Mouse (Mus musculus): ENCODE data around the gene Olfr131. TPM values are rescaled to one million over a fixed set of nuclear protein-coding genes. Genes with fewer than 3 reads are reported as not detected.
"Not testable (repeated sequence)": the region's sequence is repeated elsewhere in the genome, so short reads cannot be mapped to it uniquely, and the experiment has no call there.

Olfr131 gene
- total RNA-seq (2014; rRNA removed): not detected in 2 replicates
- not detected in 2 replicates for polyA plus RNA-seq (2015; fragmentation: Nextera tagmentation; extraction: Ambion mirVana)

DNA sequence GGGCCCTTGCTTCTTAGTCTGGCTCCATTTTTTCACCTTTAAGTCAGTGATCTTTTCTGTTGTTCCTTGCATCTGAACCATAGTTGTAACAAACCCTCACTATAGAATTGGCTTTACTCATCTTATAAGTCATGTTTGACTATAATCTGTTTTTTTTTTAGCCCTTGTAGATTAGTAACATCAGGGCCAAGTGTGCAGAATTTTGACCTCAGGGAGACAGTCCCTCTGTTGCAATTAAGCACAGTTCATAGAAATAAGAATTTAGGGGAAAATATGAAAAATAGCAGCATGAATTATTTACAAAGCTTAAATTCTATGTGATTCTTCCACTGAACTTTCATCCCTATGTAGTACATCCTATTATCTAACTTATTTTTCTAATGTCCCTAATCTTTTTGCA is at the start of gene Olfr131:
Gene Olfr131 (minus strand): TSS at position 101 of the 400 bp plus-strand sequence.
- no peak for ATAC-seq
- H3K27ac ChIP-seq: no peak within 1 kb of the TSS
- H3K27me3 ChIP-seq (ENCODE audit: insufficient read depth, low read length): no peaks in the 10 kb centered on the region
- H3K9ac ChIP-seq (replicated peaks; ENCODE audit: low read length): no peak within 1 kb of the TSS
- H3K4me2 ChIP-seq (ENCODE audit: low read depth, low read length): no peak within 1 kb of the TSS
- H3K36me3 ChIP-seq (ENCODE audit: insufficient read depth, low read length): no peaks in the 10 kb centered on the region
- H3K4me3 ChIP-seq (ENCODE audit: low read length): no peak within 1 kb of the TSS
- H3K4me1 ChIP-seq (ENCODE audit: insufficient read depth, low read length): no peaks in the 10 kb centered on the region
- no peaks in the 10 kb centered on the region for H3K9me3 ChIP-seq (ENCODE audit: low read length)
- TF ChIP-seq CTCF (IDR thresholded peaks at IDR 0.05; ENCODE audit: low read depth): no peak
- no peak for DNase-seq (ENCODE audit: low spot score)

DNA sequence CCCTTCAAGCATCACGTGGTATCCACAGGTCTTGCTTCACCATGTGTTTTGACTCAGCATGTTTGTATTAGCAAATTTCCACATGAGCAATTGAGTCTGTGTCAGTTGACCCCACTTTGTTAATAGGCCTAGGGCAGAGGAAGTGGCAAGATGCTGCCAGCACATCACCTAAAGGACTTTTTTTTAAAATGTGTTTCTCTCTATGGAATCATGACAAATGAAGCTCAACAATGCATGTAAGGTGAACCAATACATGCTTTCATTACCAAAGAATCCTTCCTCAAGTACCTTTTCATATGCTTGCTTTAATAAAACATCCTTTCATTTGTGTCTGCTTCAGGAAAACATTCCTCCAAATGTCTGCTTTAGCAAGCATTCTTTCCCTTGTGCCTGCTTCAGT is 45.9 kb upstream of the Olfr131 start, which contains the start of gene Olfr132:
Gene Olfr132 (minus strand): TSS at position 101 of the 400 bp plus-strand sequence.
- 63% methylated on average over 1 of the region's 1 CpGs for WGBS
- Histone ChIP-seq H3K36me3 (ENCODE audit: insufficient read depth, low read length) (no peaks in the 10 kb centered on the region), H3K9ac (replicated peaks; ENCODE audit: low read length) (no peak within 1 kb of the TSS), H3K4me1 (ENCODE audit: insufficient read depth, low read length) (no peaks in the 10 kb centered on the region), H3K9me3 (ENCODE audit: low read length) (no peaks in the 10 kb centered on the region), H3K27me3 (ENCODE audit: insufficient read depth, low read length) (no peaks in the 10 kb centered on the region), H3K27ac (no peak within 1 kb of the TSS), H3K4me3 (ENCODE audit: low read length) (no peak within 1 kb of the TSS), H3K4me2 (ENCODE audit: low read depth, low read length) (no peak within 1 kb of the TSS)
- no peak for ATAC-seq
- DNase-seq (ENCODE audit: low spot score): no peak
- no peak for TF ChIP-seq CTCF (IDR thresholded peaks at IDR 0.05; ENCODE audit: low read depth)

DNA sequence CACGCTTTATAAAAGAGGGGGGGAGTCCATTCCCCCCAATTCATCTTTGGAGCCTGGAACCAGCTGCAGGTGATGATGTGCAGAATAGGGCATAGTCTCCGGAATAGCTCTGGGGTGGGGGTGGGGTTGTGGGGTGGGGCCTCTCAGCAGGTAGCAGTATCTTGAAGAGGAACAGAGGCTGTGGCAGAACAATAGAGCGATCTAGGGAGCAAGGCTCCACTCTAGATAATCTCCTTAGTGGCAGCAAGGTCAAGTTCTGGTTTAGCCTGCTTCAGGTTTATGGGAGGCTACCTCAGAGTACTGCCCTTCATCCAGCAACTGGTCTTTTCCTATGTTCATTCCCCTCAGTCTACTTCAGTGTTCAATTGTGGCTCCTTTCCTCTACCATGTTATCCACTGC is 36.9 kb upstream of the Olfr131 start:
- not testable (repeated sequence) for ATAC-seq; H3K9me3 ChIP-seq (ENCODE audit: low read length); H3K27me3 ChIP-seq (ENCODE audit: insufficient read depth, low read length); H3K27ac ChIP-seq; H3K9ac ChIP-seq (replicated peaks; ENCODE audit: low read length); H3K4me2 ChIP-seq (ENCODE audit: low read depth, low read length); H3K36me3 ChIP-seq (ENCODE audit: insufficient read depth, low read length); H3K4me3 ChIP-seq (ENCODE audit: low read length); DNase-seq (ENCODE audit: low spot score); H3K4me1 ChIP-seq (ENCODE audit: insufficient read depth, low read length)
- 62% methylated on average over 3 of the region's 3 CpGs for WGBS

GRCm38 (mm10) chr17:38124199-38124598 is 35.7 kb upstream of the Olfr131 start:
- not testable (repeated sequence) for DNase-seq (ENCODE audit: low spot score); H3K36me3 ChIP-seq (ENCODE audit: insufficient read depth, low read length); H3K27ac ChIP-seq; H3K4me2 ChIP-seq (ENCODE audit: low read depth, low read length); H3K9ac ChIP-seq (replicated peaks; ENCODE audit: low read length); H3K9me3 ChIP-seq (ENCODE audit: low read length); ATAC-seq; H3K4me1 ChIP-seq (ENCODE audit: insufficient read depth, low read length); H3K27me3 ChIP-seq (ENCODE audit: insufficient read depth, low read length); H3K4me3 ChIP-seq (ENCODE audit: low read length)
- 89% methylated on average over 1 of the region's 1 CpGs for WGBS

DNA sequence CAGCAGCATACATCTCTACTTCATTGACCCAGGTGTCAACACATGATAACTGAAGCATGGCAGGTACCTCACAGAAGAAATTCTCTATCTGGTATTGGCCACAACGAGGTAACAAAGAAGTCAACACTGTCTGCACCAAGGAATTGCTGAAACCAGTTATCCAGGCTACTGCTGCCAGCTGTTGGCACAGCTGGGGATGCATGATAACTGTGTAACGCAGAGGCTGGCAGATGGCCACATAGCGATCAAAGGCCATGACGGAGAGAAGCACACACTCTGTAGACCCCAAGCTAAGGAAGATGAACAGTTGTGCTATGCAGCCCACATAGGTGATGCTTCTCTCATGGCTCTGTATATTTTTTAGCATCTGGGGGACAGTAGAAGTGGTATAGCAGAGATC is 6.1 kb downstream of the Olfr131 start:
- no peaks in the 10 kb centered on the region for H3K27me3 ChIP-seq (ENCODE audit: insufficient read depth, low read length)
- H3K4me3 ChIP-seq (ENCODE audit: low read length): no peak overlapping the region
- no peak for ATAC-seq
- no peaks in the 10 kb centered on the region for H3K36me3 ChIP-seq (ENCODE audit: insufficient read depth, low read length)
- no peak overlapping the region for H3K27ac ChIP-seq
- no peak for DNase-seq (ENCODE audit: low spot score)
- WGBS: 86% methylated on average over 4 of the region's 4 CpGs
- no peak for TF ChIP-seq CTCF (IDR thresholded peaks at IDR 0.05; ENCODE audit: low read depth)
- H3K4me1 ChIP-seq (ENCODE audit: insufficient read depth, low read length): no peaks in the 10 kb centered on the region
- H3K9me3 ChIP-seq (ENCODE audit: low read length): no peaks in the 10 kb centered on the region
- H3K4me2 ChIP-seq (ENCODE audit: low read depth, low read length): no peak overlapping the region
- no peak overlapping the region for H3K9ac ChIP-seq (replicated peaks; ENCODE audit: low read length)

- Histone ChIP-seq H3K9ac (replicated peaks; ENCODE audit: low read length) (no peak within 1 kb of the TSS), H3K27ac (no peak within 1 kb of the TSS), H3K27me3 (ENCODE audit: insufficient read depth, low read length) (no peaks in the 10 kb centered on the region), H3K9me3 (ENCODE audit: low read length) (no peaks in the 10 kb centered on the region), H3K4me1 (ENCODE audit: insufficient read depth, low read length) (no peaks in the 10 kb centered on the region), H3K36me3 (ENCODE audit: insufficient read depth, low read length) (no peaks in the 10 kb centered on the region), H3K4me2 (ENCODE audit: low read depth, low read length) (no peak within 1 kb of the TSS), H3K4me3 (ENCODE audit: low read length) (no peak within 1 kb of the TSS)
- no peak for TF ChIP-seq CTCF (IDR thresholded peaks at IDR 0.05; ENCODE audit: low read depth)
- no peak for ATAC-seq
- DNase-seq (ENCODE audit: low spot score): no peak
- 93% methylated on average over 1 of the region's 1 CpGs for WGBS
Measured at GRCm38 (mm10) chr17:38063621-38064020, 24.9 kb downstream of the Olfr131 start, which contains the start of gene Olfr130. Gene Olfr130 (plus strand): TSS chr17:38063921.

GRCm38 (mm10) chr17:38059979-38060378 is 28.5 kb downstream of the Olfr131 start, which contains the start of gene Olfr129:
Gene Olfr129 (minus strand): TSS chr17:38060079.
- ATAC-seq (no peak), DNase-seq (ENCODE audit: low spot score) (no peak)
- H3K4me3 ChIP-seq (ENCODE audit: low read length): no peak within 1 kb of the TSS
- H3K4me1 ChIP-seq (ENCODE audit: insufficient read depth, low read length): no peaks in the 10 kb centered on the region
- H3K27me3 ChIP-seq (ENCODE audit: insufficient read depth, low read length): no peaks in the 10 kb centered on the region
- H3K9ac ChIP-seq (replicated peaks; ENCODE audit: low read length): no peak within 1 kb of the TSS
- WGBS: 64% methylated on average over 1 of the region's 1 CpGs
- no peaks in the 10 kb centered on the region for H3K9me3 ChIP-seq (ENCODE audit: low read length)
- H3K4me2 ChIP-seq (ENCODE audit: low read depth, low read length): no peak within 1 kb of the TSS
- no peak for TF ChIP-seq CTCF (IDR thresholded peaks at IDR 0.05; ENCODE audit: low read depth)
- H3K27ac ChIP-seq: no peak within 1 kb of the TSS
- no peaks in the 10 kb centered on the region for H3K36me3 ChIP-seq (ENCODE audit: insufficient read depth, low read length)

Other genes with a start within 250 kb of the Olfr131 start
- not detected in 2 replicates for gene Olfr126, start 241.2 kb downstream of the Olfr131 start, total RNA-seq (2014; rRNA removed)
- not detected in 2 replicates for gene Olfr126, start 241.2 kb downstream of the Olfr131 start, polyA plus RNA-seq (2015; fragmentation: Nextera tagmentation; extraction: Ambion mirVana)
- gene Olfr127, start 188.3 kb downstream of the Olfr131 start, total RNA-seq (2014; rRNA removed): not detected in 2 replicates
- not detected in 2 replicates for gene Olfr127, start 188.3 kb downstream of the Olfr131 start, polyA plus RNA-seq (2015; fragmentation: Nextera tagmentation; extraction: Ambion mirVana)
- gene Olfr128, start 168.1 kb downstream of the Olfr131 start, total RNA-seq (2014; rRNA removed): not detected in 2 replicates
- gene Olfr128, start 168.1 kb downstream of the Olfr131 start, polyA plus RNA-seq (2015; fragmentation: Nextera tagmentation; extraction: Ambion mirVana): not detected in 2 replicates
- gene Olfr761, start 135.6 kb downstream of the Olfr131 start, total RNA-seq (2014; rRNA removed): not detected in 2 replicates
- not detected in 2 replicates for gene Olfr761, start 135.6 kb downstream of the Olfr131 start, polyA plus RNA-seq (2015; fragmentation: Nextera tagmentation; extraction: Ambion mirVana)
- not detected in 2 replicates for gene Olfr129, start 28.6 kb downstream of the Olfr131 start, total RNA-seq (2014; rRNA removed)
- not detected in 2 replicates for gene Olfr129, start 28.6 kb downstream of the Olfr131 start, polyA plus RNA-seq (2015; fragmentation: Nextera tagmentation; extraction: Ambion mirVana)
- not detected in 2 replicates for gene Olfr130, start 24.8 kb downstream of the Olfr131 start, total RNA-seq (2014; rRNA removed)
- not detected in 2 replicates for gene Olfr130, start 24.8 kb downstream of the Olfr131 start, polyA plus RNA-seq (2015; fragmentation: Nextera tagmentation; extraction: Ambion mirVana)
- gene Olfr132, start 45.8 kb upstream of the Olfr131 start, total RNA-seq (2014; rRNA removed): not detected in 2 replicates
- gene Olfr132, start 45.8 kb upstream of the Olfr131 start, polyA plus RNA-seq (2015; fragmentation: Nextera tagmentation; extraction: Ambion mirVana): not detected in 2 replicates
- not detected in 2 replicates for gene Olfr133, start 56.6 kb upstream of the Olfr131 start, total RNA-seq (2014; rRNA removed)
- not detected in 2 replicates for gene Olfr133, start 56.6 kb upstream of the Olfr131 start, polyA plus RNA-seq (2015; fragmentation: Nextera tagmentation; extraction: Ambion mirVana)
- gene Olfr134, start 82.7 kb upstream of the Olfr131 start, total RNA-seq (2014; rRNA removed): not detected in 2 replicates
- gene Olfr134, start 82.7 kb upstream of the Olfr131 start, polyA plus RNA-seq (2015; fragmentation: Nextera tagmentation; extraction: Ambion mirVana): not detected in 2 replicates
- gene Olfr135, start 115.6 kb upstream of the Olfr131 start, total RNA-seq (2014; rRNA removed): not detected in 2 replicates
- gene Olfr135, start 115.6 kb upstream of the Olfr131 start, polyA plus RNA-seq (2015; fragmentation: Nextera tagmentation; extraction: Ambion mirVana): not detected in 2 replicates
- not detected in 2 replicates for gene Olfr138, start 172.3 kb upstream of the Olfr131 start, total RNA-seq (2014; rRNA removed)
- gene Olfr138, start 172.3 kb upstream of the Olfr131 start, polyA plus RNA-seq (2015; fragmentation: Nextera tagmentation; extraction: Ambion mirVana): not detected in 2 replicates
- not detected in 2 replicates for gene Olfr137, start 218.9 kb upstream of the Olfr131 start, total RNA-seq (2014; rRNA removed)
- not detected in 2 replicates for gene Olfr137, start 218.9 kb upstream of the Olfr131 start, polyA plus RNA-seq (2015; fragmentation: Nextera tagmentation; extraction: Ambion mirVana)
- gene Olfr136, start 241.1 kb upstream of the Olfr131 start, total RNA-seq (2014; rRNA removed): not detected in 2 replicates
- not detected in 2 replicates for gene Olfr136, start 241.1 kb upstream of the Olfr131 start, polyA plus RNA-seq (2015; fragmentation: Nextera tagmentation; extraction: Ambion mirVana)

Measured in hindbrain, postnatal 0 days (tissue).